10 mouse cellular contexts compared by ENCODE assay signal in genomic region chr9:96428336-96429046, GRCm38 (mm10). TPM values are rescaled to one million over a fixed set of nuclear protein-coding genes. Genes with fewer than 3 reads are reported as not detected.
DNase-seq lines count a peak whose midpoint lies in the region; ATAC-seq and TF ChIP-seq lines count a peak whose summit lies in the region.
"Had no signal": no experiment of that assay in that cellular context is flagged by ENCODE, and none has a peak within 500 bp of the region (broad histone marks: within the 10 kb centered on the region; RNA-seq: fewer than 3 reads in every experiment).

No protein-coding gene starts in this region.

- 92% methylated on average over 17 of the region's 17 CpGs for WGBS in thymus, adult 2 months

- no peaks in the 10 kb centered on the region for H3K4me1 ChIP-seq in thymus, adult 2 months (replicated peaks; ENCODE audit: control insufficient read depth, insufficient read depth, low read length)

- ATAC-seq in frontal cortex, adult (ENCODE audit: low TSS enrichment): peak; percentile 89

- TF ChIP-seq CTCF in thymus, adult 2 months (IDR thresholded peaks at IDR 0.05; ENCODE audit: borderline replicate concordance, control insufficient read depth, extremely low read depth, insufficient read depth, low read length, poor library complexity): no peak

- DNase-seq in frontal cortex, postnatal 25 days (ENCODE audit: low spot score in 2 of 2): no peak
- no peak for DNase-seq in thymus, adult 2 months
- DNase-seq in thymus, postnatal 0 days (ENCODE audit: low spot score): no peak
- DNase-seq in layer of hippocampus, adult 9-11 months: peak; percentile 49
- no peak for DNase-seq in MN1 (ENCODE audit: low spot score)
- DNase-seq in cerebellum, postnatal 25 days: no peak
- DNase-seq in adrenal gland, postnatal 36 days: no peak
- DNase-seq: B cell, adult 2 months had no signal

- H3K4me3 ChIP-seq in thymus, adult 2 months (ENCODE audit: control insufficient read depth, insufficient read depth, low read length): no peak overlapping the region
- H3K4me3 ChIP-seq: megakaryocyte, embryonic 14.5 days had no signal

- H3K27ac ChIP-seq in thymus, adult 2 months (ENCODE audit: control insufficient read depth, insufficient read depth, low read length): 0 out of 2 replicates have a peak overlapping the region, but pooled peaks have one; percentile 25

- no peak for TF ChIP-seq POLR2A in thymus, adult 2 months (IDR thresholded peaks at IDR 0.05; ENCODE audit: control insufficient read depth, extremely low read depth, insufficient read depth, low read length, poor library complexity)

- no peaks in the 10 kb centered on the region for H3K27me3 ChIP-seq in thymus, adult 2 months (ENCODE audit: control insufficient read depth, insufficient read depth, low read length)

- no peaks in the 10 kb centered on the region for H3K36me3 ChIP-seq in thymus, adult 2 months (ENCODE audit: control insufficient read depth, insufficient read depth, low read length)

RNA-seq across cellular contexts. Expression of gene Rnf7, which starts 50.0 kb away (rescaled TPM):
- 157 and 160 TPM in 2 replicates for polyA plus RNA-seq in thymus, adult 2 months (2012; rRNA removed)
- 196 and 200 TPM in 2 replicates for polyA plus RNA-seq in thymus, postnatal 0 days (2015; fragmentation: Nextera tagmentation; extraction: Ambion mirVana)
- total RNA-seq in adrenal gland, postnatal 36 days (2021): 10 to 100 TPM; 74.9 to 79.7 TPM
